Mouse (Mus musculus): ENCODE results near the gene Lpcat4.

DNA sequence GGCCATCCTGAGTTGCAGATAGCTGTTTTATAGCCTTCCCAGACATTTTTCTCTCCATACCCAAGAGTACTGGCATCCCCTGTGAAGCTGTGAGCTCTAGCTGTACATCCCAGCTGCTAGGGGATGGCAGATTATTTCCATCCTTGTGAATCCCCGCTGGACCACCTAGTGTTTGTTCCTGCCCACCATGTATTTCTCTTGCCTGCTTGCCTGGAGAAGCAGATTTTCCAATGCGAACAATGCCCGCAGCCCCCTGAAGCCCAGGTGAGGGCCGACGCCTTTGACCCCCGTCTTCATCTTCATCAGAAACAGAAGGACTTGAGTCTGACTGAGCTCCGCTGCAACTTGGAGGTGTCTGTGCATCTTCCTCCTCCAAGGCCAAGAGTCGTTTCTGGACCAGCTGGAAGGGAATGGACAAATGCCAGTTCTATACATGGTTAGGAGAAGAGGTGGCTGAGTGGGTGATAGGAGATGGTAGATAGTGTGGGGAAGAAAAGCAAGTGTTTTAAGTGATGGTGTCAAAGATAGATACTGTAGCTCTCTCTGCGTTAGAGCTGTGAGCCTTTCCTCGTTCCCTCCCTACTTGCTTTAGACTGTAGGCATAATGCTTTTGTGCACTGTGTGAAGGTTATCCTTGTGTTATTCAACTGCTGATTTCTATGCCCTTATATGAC is 10.6 kb downstream of the Lpcat4 start:
- TF ChIP-seq CTCF (IDR thresholded peaks at IDR 0.05; ENCODE audit: control insufficient read depth, insufficient read depth, low read length): no peak
- TF ChIP-seq POLR2A (IDR thresholded peaks at IDR 0.05; ENCODE audit: borderline replicate concordance, control insufficient read depth, low read depth, low read length): no peak

Measured in bone marrow, adult 2 months (tissue).